Mouse (Mus musculus) central nervous system, embryonic 18 days (tissue): ENCODE results near the gene Pdcd5. TPM values are rescaled to one million over a fixed set of nuclear protein-coding genes. Genes with fewer than 3 reads are reported as not detected.

ENCODE experiments used
- polyA plus RNA-seq: library from polyadenylated mRNA; depleted of rRNA; stranded (reverse); fragments of >200 nt; gene quantifications from 2 replicates; pipeline ENCODE4 v1.2.3, GENCODE M21; 2012; rRNA removed

Gene Pdcd5
- polyA plus RNA-seq, result 185 and 201 TPM in 2 replicates

DNA sequence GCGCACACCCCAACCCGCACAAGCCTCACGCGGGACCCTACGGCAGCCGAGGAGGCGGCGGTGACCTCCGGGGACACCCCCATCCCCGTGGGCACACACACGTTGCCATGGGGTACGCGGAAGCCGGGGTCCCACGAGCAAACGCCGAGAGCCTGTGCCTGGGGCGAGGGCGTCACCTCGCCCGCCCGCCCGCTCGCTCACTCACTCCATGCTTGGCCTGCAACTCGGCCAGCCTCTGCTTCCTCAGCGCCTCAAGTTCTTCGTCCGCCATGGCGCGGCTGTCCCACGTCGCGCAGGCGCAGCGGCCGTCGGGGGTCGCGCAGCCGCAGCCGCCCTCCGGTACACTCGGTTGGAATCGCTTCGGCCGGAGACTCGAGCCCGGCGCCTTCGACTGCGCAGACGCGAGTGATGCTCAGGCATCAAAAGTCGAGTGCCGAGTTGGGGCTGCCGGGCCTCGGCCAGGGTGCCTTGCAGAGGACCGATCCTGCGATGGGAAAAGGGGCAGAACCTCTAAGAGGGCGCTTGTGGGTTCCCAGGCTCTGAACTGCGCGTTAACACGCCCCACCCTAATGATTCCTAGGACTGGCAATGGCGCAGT is at the start of gene Pdcd5:
TSS of gene Pdcd5 (minus strand) at position 421 of the 598 bp plus-strand sequence.

Other genes with a start within 250 kb of the Pdcd5 start
- gene Slc7a9, start 198.7 kb downstream of the Pdcd5 start, polyA plus RNA-seq, result 0.12 TPM in 2 replicates
- 0.43 and 0.51 TPM in 2 replicates for gene Tdrd12, start 109.8 kb downstream of the Pdcd5 start, polyA plus RNA-seq
- 81.9 and 86.2 TPM in 2 replicates for gene Nudt19, start 91.2 kb downstream of the Pdcd5 start, polyA plus RNA-seq
- 0.41 and 0.47 TPM in 2 replicates for gene Rgs9bp, start 61.9 kb downstream of the Pdcd5 start, polyA plus RNA-seq
- 33.4 and 34.7 TPM in 2 replicates for gene Ankrd27, start 61.3 kb downstream of the Pdcd5 start, polyA plus RNA-seq
- 19.6 and 20.1 TPM in 2 replicates for gene Dpy19l3, start 106.9 kb upstream of the Pdcd5 start, polyA plus RNA-seq
- gene Zfp507, start 155.5 kb upstream of the Pdcd5 start, polyA plus RNA-seq, result 14.1 and 15.4 TPM in 2 replicates